Mouse (Mus musculus): ENCODE measurements at regions not wholly inside any gene's neighbourhood (a gene's known extent, or its start where the extent isn't known, plus 50 kb on each side); places are given as distances from the start of the nearest gene placed in this dataset.

DNA sequence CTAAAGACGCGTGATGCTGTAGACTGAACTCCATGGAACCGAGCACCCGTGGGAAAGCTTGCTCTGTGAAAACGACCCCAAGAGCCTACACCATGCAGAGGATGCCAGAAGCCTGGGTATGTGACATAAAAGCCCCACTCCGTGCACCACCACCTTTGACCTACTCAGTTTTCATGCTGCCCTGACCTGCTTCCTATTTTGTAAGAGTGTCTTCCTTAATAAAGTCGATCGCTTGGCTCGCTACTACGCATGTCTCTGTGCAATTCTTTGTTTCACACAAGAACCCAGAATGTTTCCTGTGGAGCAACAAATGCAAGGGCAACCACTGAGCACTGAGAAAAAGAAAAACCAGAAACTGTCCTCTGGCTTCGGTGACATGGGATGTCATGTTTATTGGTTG lies 60.5 kb downstream of the Sec61b start:
- no peak for DNase-seq

DNA sequence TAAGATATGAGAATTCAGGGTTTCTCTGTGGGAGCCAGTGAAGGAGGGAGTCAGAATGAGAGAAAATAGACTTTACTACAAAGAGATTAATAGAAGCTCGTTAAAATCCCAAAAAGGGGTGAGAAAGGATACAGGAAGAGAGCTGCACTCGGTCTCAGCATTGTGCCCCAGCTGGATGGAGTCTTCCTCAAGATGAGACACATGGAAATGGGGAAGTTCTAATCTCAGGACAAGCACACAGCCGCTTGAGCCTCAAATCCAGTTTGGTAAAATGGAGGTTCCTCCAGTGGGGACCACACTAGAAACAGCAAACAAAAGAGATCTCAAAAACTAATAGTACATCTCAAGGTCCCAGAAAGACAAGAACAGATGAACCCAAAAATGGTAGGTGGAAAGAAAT lies 93.2 kb downstream of the Sec61b start:
- DNase-seq = no peak

DNA sequence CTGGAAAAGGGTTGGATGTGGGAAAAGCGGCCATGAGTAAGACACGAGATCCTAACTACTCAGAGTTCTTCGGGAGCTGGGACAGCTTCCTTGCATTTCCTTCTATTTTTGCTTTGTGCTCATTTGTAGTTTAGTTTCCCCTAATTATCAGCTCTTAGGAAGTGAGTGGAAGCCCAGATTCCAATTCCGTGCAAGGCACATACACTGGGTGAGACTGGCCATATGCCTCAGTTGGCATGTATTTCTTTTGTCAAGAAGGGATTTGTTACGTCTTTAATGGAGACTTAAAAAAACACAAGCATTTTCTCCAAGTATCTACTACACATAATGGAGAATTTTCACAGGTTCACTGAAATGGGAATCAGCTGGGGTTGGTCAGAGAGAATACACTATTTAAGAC lies 96.4 kb downstream of the Sec61b start:
- DNase-seq = no peak

DNA sequence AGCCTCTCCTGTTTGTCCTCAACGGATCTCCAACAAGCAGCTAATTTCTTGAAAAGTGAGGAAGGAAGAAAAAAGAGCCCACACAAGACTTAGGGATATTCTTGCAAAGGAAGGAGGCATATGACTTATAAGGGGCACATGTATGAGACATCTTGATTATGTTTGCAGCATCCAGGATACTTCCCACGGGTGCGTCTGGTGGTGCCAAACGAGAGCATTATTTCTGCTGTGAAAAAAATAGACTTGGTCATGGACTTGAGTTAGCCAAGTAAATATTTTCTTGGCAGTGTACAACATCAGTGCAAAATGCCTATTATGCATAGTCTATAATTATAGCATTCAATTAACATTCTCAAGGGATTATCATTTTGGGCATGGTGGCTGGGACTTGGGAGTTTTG lies 101.6 kb downstream of the Sec61b start:
- DNase-seq = no peak

DNA sequence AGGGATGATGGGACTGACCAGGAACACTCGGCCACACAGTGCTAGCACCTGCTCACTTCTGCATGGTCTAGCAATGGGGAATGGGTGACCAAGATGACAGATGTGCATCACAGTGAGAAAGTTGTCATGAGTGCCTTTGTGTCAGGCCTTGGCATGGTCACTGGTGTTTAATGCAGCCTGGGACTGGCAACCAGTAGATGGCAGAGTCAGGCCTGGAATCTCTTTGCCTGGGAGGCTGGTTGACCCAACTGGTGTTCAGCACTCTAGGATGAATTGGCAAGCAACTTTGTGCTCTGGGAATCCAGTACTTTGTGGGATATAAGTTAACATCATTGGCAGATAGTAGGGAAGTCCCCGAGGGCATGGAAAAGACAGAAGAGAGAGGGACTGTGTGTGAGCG lies 103.0 kb downstream of the Sec61b start:
- no peak for DNase-seq

DNA sequence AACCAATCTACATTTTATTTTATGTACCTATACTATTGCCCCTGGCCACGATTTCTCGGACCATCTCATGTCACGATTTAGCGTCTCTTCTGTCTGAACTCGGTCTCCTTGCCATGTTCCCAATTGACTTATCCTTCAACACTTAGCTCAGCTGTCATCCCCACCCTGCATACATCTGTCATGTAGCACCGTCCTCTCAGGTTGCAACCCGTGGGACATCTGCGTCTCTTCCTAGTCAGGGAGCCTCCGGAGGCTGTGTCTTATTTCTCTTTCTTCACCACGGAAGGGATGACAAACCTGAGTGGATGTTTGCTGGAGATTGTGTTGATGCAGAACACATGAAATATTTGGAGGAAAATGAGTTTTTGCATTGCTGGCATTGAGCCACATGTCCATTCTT lies 104.2 kb downstream of the Sec61b start:
- DNase-seq = no peak

DNA sequence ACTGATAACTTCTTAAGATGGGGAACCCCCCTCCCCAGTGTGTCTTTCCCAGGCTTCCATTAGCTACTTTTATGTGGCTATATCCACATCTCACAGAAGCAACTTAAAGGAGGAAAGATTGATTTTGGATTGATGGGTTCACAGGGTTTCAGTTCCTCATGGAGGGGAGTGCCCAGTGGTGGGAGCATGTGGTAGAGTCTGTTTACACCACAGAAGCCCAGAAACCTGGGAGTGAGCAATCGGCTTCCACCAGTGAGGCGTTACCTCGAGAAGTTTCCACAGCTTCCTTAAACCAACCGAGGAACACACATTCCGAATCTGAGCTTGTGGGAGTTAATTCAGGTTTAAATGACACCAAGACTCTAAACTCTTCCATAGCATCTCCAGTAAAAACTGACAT lies 106.1 kb downstream of the Sec61b start:
- DNase-seq = no peak

DNA sequence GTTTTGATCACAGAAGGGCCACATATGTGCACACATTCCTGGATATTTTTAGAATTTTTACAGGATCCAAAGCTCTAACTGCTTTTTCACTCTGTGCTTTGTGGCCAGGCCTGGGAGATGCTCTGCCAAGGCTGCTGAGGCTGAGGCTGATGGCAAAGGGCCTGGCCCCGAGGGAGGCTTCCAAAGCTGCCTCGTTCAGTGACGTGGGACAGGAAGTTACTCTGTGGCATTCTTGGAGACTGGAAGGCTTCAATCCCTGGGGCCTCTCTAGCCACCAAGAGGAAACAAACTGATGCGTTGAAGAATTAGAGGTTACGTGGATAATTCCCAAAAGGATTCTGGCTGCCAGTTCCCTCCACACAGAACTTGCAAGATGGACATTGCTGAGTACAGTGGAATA lies 112.8 kb downstream of the Sec61b start:
- peak; percentile 23 for DNase-seq

DNA sequence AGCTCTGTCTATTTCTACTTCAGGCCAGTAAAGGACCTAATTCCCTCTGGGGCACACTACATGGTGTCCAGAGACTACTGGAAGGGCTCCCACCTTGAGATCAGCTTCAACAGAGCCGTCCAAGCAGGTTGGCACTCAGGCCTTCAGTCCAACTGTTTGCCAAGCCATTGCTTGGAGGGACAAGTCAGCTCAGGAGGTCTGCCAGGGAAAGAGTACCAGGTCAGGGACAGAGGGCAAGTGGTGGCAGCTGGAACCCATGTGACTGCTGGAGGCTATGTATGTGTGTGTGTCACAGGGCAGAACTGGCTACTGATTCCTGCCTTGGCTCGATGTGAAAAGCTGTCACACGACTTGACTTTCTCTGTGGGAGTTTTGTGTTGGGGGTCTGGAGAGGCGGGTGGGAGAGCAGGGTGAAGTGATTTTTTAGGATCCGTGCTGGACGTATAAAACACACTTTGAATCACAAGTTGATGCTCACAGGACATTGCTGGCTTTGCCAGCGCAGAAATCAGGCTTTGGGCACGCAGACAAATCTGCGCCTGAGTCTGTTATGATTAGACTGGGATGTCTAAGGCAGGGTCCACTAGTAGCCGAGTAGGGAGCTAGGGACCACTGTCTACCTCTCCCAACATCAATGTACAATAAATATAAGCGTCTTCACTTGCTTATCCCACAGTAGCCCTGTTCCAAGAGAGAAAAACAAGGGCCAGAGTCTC lies 118.0 kb downstream of the Sec61b start:
- DNase-seq = no peak

DNA sequence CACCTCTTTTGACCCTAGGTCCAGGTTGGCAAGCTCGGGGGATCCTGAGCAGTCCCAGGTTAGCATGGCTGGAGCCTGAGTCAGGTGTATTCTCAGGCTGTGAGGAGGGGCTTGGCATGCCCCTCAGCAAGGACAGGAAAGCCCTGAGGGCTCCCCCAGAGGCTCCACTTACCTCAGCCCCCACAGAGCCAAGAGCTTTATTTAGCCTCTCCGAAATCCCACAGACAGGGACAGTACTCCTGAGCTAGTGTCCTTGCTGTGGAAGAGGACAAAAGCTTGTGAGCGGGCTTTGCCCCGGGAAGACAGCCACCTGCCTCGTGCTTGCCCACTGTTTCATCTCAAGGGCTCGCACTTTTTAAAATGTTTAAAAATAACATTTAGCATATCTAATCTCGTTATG lies 118.7 kb downstream of the Sec61b start:
- DNase-seq = no peak

DNA sequence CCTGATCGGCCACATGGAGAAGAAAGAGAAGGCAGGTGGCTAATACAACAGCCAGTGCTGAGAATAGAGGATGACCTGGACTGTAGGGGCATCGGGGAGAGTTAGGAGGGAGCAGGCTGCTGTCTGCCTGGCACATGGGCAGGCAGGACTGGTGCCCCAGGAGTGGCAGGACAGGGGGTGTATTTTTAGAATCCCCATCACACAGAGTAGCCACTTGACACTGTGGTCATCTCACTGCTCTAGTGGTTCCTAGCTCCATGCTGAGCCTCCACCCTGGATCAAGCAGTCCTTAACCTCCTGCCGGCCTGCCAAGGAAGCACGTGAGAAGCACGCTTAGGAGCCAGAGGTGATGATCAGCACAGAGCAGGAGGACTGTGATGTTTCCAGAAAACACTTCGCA lies 119.7 kb downstream of the Sec61b start:
- no peak for DNase-seq

DNA sequence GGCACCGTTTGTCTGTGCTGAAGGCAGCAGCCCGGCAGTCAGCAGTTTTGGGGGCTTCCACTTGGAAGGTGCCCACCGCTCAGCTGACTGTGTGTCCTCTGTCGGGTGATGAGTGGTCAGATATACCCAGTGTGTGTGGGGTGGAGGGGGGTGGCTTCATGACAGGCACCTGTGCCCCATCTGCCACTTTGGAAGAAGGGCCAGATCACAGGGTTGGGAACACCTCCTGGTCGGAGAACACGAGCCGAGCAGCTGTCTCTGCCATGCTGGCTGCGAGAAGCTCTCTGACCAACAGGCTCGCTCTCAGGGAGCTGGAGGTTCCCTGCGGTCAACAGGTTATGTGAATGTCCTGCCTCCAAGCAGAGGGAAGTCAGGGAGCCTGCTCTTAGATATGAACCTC lies 121.4 kb downstream of the Sec61b start:
- DNase-seq = no peak

DNA sequence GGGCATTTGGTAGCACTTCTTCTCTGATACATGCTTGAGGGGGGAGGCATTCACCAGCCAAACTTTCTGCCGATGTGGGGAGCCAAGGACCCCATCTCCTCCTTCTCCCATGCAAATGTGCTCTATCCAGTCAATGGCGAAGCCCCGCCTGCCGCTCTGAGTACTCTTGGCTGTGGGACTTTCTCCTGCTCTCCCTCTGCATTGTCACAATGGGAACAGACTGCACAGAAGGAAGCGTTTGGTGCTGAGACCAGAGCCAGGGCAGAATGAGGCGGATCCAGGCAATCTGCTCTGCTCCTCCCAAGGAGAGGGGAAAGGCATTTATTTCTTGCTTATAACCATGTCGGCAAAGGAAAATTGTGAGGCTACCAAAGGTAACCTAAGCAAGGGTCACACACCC lies 123.1 kb downstream of the Sec61b start:
- no peak for DNase-seq

DNA sequence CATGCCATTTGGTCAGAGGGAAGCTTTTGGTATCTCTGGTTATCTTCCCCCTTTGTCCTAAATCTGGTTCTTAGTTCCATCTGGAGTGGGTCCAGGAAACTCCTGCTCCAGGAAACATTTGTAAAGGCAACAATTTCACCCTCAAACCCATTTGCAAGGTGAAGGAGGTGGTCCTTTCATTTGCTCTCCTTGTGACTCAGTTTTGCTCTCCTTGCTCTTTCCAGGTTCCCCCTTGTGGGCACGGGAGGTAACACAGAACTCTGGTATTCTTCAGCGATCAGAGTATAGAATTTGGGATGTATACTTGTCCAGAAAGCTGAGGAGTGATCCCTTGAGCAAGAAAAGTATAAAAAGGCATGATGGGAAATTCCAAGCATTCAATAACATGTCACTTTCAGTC lies 123.8 kb downstream of the Sec61b start:
- DNase-seq = no peak

DNA sequence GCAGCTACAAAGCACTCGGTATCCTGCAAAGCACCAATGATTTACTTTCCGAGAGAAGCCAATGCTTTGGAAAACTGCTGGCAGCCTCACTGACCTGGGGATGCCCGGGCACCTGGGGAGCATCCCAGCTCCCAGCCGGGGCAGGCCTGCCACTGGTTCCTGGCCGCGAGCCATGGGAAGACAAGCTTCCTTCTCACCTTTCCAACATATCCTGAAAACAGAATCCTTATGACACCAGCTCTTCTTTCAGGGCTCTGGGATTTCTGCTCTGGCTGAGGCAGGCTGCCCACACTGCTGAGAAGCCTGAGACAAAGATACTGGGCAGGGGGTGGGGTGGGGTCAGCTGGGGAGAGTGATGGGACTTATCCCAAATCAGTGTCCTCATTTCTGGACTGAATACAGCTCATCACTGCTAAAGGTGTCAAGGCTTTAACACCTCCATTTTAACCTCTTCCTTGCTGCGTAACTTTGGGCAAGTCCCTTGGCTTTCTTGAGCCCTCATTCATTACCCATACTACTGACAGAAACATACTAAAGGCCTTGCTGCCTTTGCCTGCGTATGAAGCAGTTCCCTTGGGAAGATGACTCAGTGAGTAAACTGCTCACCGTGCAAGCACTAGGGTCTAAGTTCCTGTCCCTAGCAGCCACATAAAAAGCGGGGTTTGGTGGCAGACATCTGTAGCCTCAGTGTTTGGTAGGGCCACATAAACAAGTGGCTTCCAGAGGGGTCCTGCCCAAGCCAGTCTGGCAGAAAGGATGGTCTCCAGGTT lies 127.0 kb downstream of the Sec61b start:
- no peak for DNase-seq

DNA sequence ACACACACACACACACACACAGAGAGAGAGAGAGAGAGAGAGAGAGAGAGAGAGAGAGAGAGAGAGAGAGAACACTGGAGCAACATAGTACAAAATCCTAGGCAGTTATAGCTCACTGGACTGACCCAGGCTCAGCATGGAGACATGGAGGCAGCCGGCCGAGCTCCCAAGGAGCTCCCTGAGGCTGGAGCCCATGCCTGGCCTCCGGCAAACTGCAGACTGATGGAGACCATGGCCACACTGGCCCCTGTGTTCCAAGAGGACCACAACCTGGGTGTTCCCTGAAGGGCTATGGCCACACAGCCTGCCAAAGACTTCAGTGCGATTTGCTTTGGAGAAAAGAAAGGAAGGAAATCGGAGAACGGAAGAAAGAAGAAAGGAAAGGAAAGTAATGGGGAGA lies 128.9 kb downstream of the Sec61b start:
- no peak for DNase-seq

DNA sequence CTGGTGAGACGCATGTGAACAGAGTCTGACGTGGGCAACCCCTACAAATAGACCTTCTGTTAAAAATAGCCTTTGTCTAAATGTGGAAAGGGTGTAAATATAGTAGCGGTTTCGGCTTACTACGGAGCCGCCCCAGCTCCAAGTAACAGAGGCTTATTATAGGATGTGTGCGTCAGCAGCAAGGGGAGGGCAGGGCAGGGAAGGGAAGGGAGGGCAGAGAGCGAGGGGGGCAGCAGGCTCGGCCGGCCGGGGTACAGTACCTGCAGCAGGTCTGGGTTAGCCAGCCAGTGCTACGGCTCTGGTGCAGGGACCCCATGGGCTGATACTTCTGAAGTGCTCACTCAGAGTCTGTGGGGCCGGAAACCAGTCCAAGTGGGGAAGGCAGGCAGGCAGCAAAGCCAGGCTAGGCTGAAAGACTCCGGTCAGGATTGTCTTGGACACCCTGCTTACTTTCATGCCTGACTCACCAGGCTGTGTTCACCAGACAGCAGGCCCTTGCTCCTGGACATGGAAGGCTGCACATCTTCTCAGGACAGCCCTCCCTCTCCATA lies 129.5 kb downstream of the Sec61b start:
- peak; percentile 16 for DNase-seq

DNA sequence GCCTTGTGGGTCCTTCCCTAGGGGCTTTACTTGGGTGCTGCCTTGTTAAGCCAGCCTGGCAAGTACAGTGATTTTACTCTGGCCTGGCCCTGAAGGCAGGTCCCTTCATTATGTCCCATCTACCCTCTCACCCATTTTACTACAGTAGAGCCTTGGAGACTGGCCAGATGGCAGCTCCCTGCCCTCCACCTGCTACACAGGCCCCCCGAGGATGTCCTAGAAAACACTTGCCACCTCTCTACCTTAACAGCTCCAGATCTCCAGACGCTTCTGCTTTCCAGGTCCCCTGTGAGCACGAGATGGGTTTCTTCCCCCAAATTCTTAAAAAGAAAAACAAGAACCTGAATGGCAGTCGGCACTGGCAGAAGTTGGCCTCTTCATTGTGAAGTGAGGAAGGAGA lies 131.2 kb downstream of the Sec61b start:
- no peak for DNase-seq

DNA sequence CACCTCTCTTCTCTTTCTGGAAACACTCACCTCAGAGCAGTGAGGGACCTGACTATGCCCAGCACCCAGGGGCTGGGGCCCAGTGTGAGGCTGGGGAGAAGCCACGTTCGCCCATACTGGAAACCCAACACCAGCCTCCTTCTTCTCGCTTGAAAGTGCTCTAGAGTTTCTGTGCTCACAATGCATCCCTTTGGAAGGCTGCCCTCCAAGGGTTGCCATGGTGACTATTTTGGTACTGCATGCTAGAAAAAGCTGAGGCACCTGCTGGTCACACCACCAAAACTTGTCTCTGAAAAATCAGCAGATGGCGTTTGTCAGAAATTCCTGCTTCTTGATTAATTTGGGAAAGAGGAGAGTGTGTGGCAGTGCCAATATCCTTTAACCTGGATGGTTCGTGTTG lies 134.2 kb downstream of the Sec61b start:
- no peak for DNase-seq

DNA sequence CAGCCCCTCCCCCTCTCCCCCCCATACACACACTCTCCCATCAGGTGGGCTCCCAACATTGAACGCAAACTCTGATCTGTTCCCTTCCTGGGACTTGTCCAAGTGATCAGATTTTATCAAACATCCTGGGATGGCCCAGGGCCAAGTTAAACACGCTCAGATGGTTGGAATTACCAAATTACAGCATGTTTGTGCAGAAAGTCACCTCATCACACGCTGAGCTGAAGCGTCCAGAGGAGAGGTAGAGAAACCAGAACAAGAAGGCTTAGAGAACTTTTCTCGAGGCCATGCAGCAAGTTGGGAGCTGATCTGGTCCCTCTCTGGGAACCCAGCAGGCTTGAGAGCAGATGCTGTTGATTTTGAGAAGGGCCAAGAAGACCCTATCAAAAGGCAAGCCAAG lies 136.5 kb downstream of the Sec61b start:
- DNase-seq = no peak

DNA sequence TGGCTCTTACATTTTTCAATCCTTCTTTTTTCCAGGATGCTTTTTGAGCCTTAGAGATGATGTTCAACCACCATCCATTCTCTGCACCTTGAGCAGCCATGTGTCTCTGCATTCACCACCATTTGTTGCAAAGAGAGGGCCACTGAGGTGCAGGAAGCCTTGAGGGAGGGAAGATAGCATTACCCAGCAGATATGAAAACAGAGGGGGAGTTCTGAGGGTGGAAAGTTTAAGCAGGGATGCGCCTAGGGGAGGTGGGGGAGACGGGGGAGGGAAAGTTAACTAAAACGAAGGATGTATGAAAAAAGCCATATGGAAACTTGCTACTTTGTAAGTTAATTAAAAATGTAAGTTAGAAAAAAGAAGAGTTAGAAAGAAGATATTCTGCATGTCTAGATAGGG lies 142.1 kb downstream of the Sec61b start:
- DNase-seq = no peak

DNA sequence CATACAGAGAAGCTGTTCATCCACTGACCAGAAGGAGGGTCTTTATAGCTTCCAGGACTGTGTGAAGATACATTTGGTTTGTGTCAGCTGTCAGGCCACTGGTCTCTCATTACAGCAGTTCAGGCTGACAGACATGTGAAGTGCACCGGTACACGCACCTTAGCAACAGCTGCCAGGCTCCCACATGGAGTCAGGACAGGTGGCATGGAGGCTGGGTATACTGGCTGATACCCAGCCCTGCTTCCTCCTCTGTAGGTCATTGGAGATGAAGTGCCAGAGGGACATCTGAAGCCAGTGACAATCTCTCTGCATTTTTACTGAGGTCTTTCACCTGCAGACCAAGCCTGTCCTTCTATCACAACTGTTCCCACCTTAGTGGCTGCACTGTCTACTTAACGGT lies 146.2 kb downstream of the Sec61b start:
- no peak for DNase-seq

DNA sequence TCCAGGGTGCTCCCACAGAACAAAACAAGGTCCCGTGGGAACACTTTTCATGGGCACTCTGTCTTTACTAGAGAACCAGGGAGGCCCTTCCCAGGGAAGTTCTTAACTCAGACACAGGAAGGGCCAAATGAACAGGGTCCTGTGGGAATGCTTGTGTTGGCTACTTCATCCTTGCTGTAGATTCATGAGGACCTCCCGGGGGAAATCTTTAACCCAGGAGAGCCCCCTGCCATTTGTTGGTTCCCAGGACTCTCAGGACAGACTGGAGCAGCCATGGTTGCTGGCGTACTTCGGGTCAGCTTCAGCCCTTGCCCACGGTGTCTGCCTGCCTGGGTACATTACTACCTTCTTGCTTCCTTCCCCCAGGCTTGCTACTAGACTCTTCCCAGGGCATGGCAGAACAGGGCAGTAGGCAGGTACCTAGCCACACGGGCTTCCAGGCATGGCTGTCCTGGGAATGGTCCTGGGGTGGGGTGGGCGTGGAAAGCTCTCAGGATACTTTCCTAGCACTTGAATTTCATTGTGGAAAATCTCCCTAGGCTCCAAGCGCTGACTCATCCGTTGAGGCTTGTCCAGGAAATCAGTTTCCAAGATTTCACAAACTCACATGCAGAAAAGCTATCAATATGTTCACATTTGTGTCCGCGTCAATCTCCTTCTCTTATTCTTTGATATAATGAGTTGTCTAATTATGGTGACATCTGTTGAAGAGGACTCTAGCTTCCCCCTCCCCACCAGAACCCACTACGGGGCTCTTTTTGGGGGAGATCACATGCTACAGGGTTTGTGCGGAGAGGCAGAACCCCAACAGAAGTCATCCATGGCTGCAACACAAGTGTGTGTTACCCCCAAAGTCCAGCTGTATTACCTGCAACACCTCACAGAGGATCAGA lies 148.6 kb downstream of the Sec61b start:
- no peak for DNase-seq

DNA sequence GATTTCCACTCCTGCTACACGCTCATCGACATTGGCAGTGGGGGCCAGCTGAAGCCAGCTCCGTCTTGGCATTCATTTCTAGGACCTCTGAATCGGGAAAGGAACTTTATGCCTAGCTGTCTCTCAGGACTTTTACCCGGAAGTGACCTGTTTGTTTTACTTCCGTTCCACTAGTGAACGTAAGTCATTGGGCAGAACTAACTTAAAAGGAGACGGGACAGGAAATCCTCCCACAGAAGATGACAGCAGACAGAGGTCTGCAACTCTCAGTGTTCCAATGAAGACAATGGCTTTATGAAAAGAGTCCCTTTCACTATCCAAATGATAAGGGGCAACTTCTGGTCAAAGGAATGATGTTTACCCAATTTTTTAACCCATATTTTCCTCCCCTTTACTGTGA lies 155.5 kb downstream of the Sec61b start:
- DNase-seq = no peak

Data from kidney, adult 18-20 months (tissue).